8 mouse cellular contexts compared by ENCODE assay signal in genomic region chr8:70897021-70897680, GRCm38 (mm10). TPM values are rescaled to one million over a fixed set of nuclear protein-coding genes. Genes with fewer than 3 reads are reported as not detected.
DNase-seq lines count a peak whose midpoint lies in the region; ATAC-seq lines count a peak whose summit lies in the region.

Gene Rpl18a, minus strand, starts transcription at chr8:70897412.

- peak within 1 kb of the TSS; percentile 79 for H3K9ac ChIP-seq in kidney, embryonic 15.5 days

- peak; percentile 92 to 93 for DNase-seq in B cell, adult 2 months
- DNase-seq in brain, adult 2 months (ENCODE audit: low read depth, low spot score), result peak; percentile 100
- DNase-seq in heart, embryonic 10.5 days (ENCODE audit: low spot score), result peak; percentile 99
- peak; percentile 97 for DNase-seq in liver
- DNase-seq in spleen, postnatal 4 days (ENCODE audit: low spot score in 2 of 2), result peak; percentile 92 to 93

- WGBS in heart, embryonic 10.5 days, result under 1% methylated on average over 60 of the region's 60 CpGs
- under 1% methylated on average over 60 of the region's 60 CpGs for WGBS in kidney, embryonic 15.5 days

- peak; percentile 93 for ATAC-seq in erythroblast, adult 5-6 weeks (replicated peaks; ENCODE audit: low FRiP score, poor library complexity, severe bottlenecking)
- peak; percentile 97 for ATAC-seq in kidney, embryonic 15.5 days (replicated peaks; ENCODE audit: low FRiP score)
- ATAC-seq in monocyte, adult 5-6 weeks (replicated peaks; ENCODE audit: insufficient number of reproducible peaks, low FRiP score, low TSS enrichment, poor library complexity, severe bottlenecking), result peak; percentile 91

- peaks cover 32% of the 10 kb centered on the region for H3K27me3 ChIP-seq in heart, embryonic 10.5 days (ENCODE audit: insufficient read depth, poor library complexity, severe bottlenecking)
- H3K27me3 ChIP-seq in kidney, embryonic 15.5 days, result peaks cover 23% of the 10 kb centered on the region

- H3K27ac ChIP-seq in heart, embryonic 10.5 days, result peak within 1 kb of the TSS; percentile 99
- peak within 1 kb of the TSS; percentile 91 for H3K27ac ChIP-seq in kidney, embryonic 15.5 days

- H3K4me1 ChIP-seq in heart, embryonic 10.5 days, result peaks cover 26% of the 10 kb centered on the region
- peaks cover 37% of the 10 kb centered on the region for H3K4me1 ChIP-seq in kidney, embryonic 15.5 days

- no peaks in the 10 kb centered on the region for H3K9me3 ChIP-seq in heart, embryonic 10.5 days
- no peaks in the 10 kb centered on the region for H3K9me3 ChIP-seq in kidney, embryonic 15.5 days (replicated peaks)

- peak within 1 kb of the TSS; percentile 95 for H3K4me3 ChIP-seq in heart, embryonic 10.5 days
- peak within 1 kb of the TSS; percentile 65 for H3K4me3 ChIP-seq in kidney, embryonic 15.5 days (replicated peaks)

- H3K36me3 ChIP-seq in heart, embryonic 10.5 days, result peaks cover 34% of the 10 kb centered on the region
- peaks cover 31% of the 10 kb centered on the region for H3K36me3 ChIP-seq in kidney, embryonic 15.5 days

- H3K4me2 ChIP-seq in kidney, embryonic 15.5 days, result peak within 1 kb of the TSS; percentile 92

RNA-seq across cellular contexts. Expression of gene Rpl18a, which starts in this region (rescaled TPM):
- 1,597 and 1,896 TPM in 2 replicates for total RNA-seq in erythroblast, adult 5-6 weeks (2015; ENCODE audit: low replicate concordance)
- 369 and 492 TPM in 2 replicates for total RNA-seq in erythroblast, adult 5-6 weeks (2017; ENCODE audit: low replicate concordance)
- polyA plus RNA-seq in heart, embryonic 10.5 days (2016; fragmentation: Nextera tagmentation; extraction: Ambion mirVana), result 2,378 and 2,634 TPM in 2 replicates
- 4,326 and 4,329 TPM in 2 replicates for polyA plus RNA-seq in kidney, embryonic 15.5 days (2015; fragmentation: Nextera tagmentation; extraction: Ambion mirVana)
- total RNA-seq in monocyte, adult 5-6 weeks (2017), result 1,371 to 1,607 TPM (median 1,447 TPM) in 3 replicates

Comparison
In these comparisons a context has a peak if more than half of its experiments do, and no peak if none do; other contexts are left out.
1. Peak in every context shown above with its lines: DNase-seq, ATAC-seq, H3K4me3 ChIP-seq and H3K27ac ChIP-seq.